Mouse (Mus musculus): ENCODE data around the gene Epdr1. TPM values are rescaled to one million over a fixed set of nuclear protein-coding genes. Genes with fewer than 3 reads are reported as not detected.

Epdr1 gene
- polyA plus RNA-seq, 1 experiment from 2014 or later: 13.7 TPM

- H3K4me2 ChIP-seq: no peak overlapping the region
- no peak for ATAC-seq (ENCODE audit: insufficient read depth)
- no peaks in the 10 kb centered on the region for H3K9me3 ChIP-seq (replicated peaks)
- no peak overlapping the region for H3K4me3 ChIP-seq (replicated peaks)
- H3K36me3 ChIP-seq (replicated peaks): no peaks in the 10 kb centered on the region
- peaks cover 25% of the 10 kb centered on the region for H3K27me3 ChIP-seq
- no peak overlapping the region for H3K9ac ChIP-seq
- H3K27ac ChIP-seq (replicated peaks): no peak overlapping the region
- H3K4me1 ChIP-seq (replicated peaks): peaks cover 31% of the 10 kb centered on the region
- WGBS (ENCODE audit: insufficient replicate concordance): 68% methylated on average over 11 of the region's 11 CpGs
Observed at GRCm38 (mm10) chr13:19624632-19625320, 5.0 kb upstream of the Epdr1 start.

GRCm38 (mm10) chr13:19623228-19623905, 3.6 kb upstream of the Epdr1 start:
- H3K9me3 ChIP-seq (replicated peaks): no peaks in the 10 kb centered on the region
- H3K4me2 ChIP-seq: peak overlapping the region; percentile 87
- H3K27ac ChIP-seq (replicated peaks): no peak overlapping the region
- peak overlapping the region; percentile 27; the same call in 1 of the 2 replicates for H3K9ac ChIP-seq
- H3K36me3 ChIP-seq (replicated peaks): no peaks in the 10 kb centered on the region
- peak overlapping the region; percentile 55 for H3K4me3 ChIP-seq (replicated peaks)
- no peak for ATAC-seq (ENCODE audit: insufficient read depth)
- H3K4me1 ChIP-seq (replicated peaks): peaks cover 36% of the 10 kb centered on the region
- WGBS (ENCODE audit: insufficient replicate concordance): 25% methylated on average over 30 of the region's 30 CpGs
- peaks cover 25% of the 10 kb centered on the region for H3K27me3 ChIP-seq

- WGBS (ENCODE audit: insufficient replicate concordance): 3% methylated on average over 25 of the region's 25 CpGs
- H3K4me2 ChIP-seq: peak within 1 kb of the TSS; percentile 87
- peaks cover 25% of the 10 kb centered on the region for H3K27me3 ChIP-seq
- no peaks in the 10 kb centered on the region for H3K9me3 ChIP-seq (replicated peaks)
- H3K36me3 ChIP-seq (replicated peaks): no peaks in the 10 kb centered on the region
- peak within 1 kb of the TSS; percentile 55 for H3K4me3 ChIP-seq (replicated peaks)
- H3K9ac ChIP-seq: peak within 1 kb of the TSS; percentile 27; the same call in 1 of the 2 replicates
- no peak within 1 kb of the TSS for H3K27ac ChIP-seq (replicated peaks)
- peaks cover 36% of the 10 kb centered on the region for H3K4me1 ChIP-seq (replicated peaks)
- 0 out of 2 replicates have a peak, but pooled peaks have one; percentile 35 for ATAC-seq (ENCODE audit: insufficient read depth)
Observed at GRCm38 (mm10) chr13:19622573-19623227, 3.0 kb upstream of the Epdr1 start, which contains the start of gene Sfrp4. TSS of gene Sfrp4 (plus strand) at chr13:19623104.

GRCm38 (mm10) chr13:19618841-19619215, 899 bp downstream of the Epdr1 start:
- peak; percentile 72 for ATAC-seq (ENCODE audit: insufficient read depth)
- H3K27me3 ChIP-seq: peaks cover 11% of the 10 kb centered on the region

GRCm38 (mm10) chr13:19618081-19618480, 1.6 kb downstream of the Epdr1 start:
- Histone ChIP-seq H3K36me3 (replicated peaks) (no peaks in the 10 kb centered on the region), H3K9ac (no peak overlapping the region), H3K9me3 (replicated peaks) (no peaks in the 10 kb centered on the region), H3K27ac (replicated peaks) (no peak overlapping the region), H3K27me3 (peaks cover 4% of the 10 kb centered on the region; the same call in 1 of the 2 replicates), H3K4me1 (replicated peaks) (peaks cover 25% of the 10 kb centered on the region), H3K4me3 (replicated peaks) (peak overlapping the region; percentile 75), H3K4me2 (peak overlapping the region; percentile 95)
- 57% methylated on average over 4 of the region's 4 CpGs for WGBS (ENCODE audit: insufficient replicate concordance)
- no peak for ATAC-seq (ENCODE audit: insufficient read depth)

More at GRCm38 (mm10) chr13:19618841-19619215, 899 bp downstream of the Epdr1 start:
- 8% methylated on average over 5 of the region's 5 CpGs for WGBS (ENCODE audit: insufficient replicate concordance)
- Histone ChIP-seq H3K36me3 (replicated peaks) (no peaks in the 10 kb centered on the region), H3K4me1 (replicated peaks) (peaks cover 33% of the 10 kb centered on the region), H3K9ac (peak overlapping the region; percentile 74), H3K4me2 (peak overlapping the region; percentile 95), H3K9me3 (replicated peaks) (no peaks in the 10 kb centered on the region), H3K4me3 (replicated peaks) (peak overlapping the region; percentile 75), H3K27ac (replicated peaks) (peak overlapping the region; percentile 73)

- 64% methylated on average over 1 of the region's 1 CpGs for WGBS (ENCODE audit: insufficient replicate concordance)
- Histone ChIP-seq H3K4me1 (replicated peaks) (peaks cover 8% of the 10 kb centered on the region), H3K9ac (no peak overlapping the region), H3K4me3 (replicated peaks) (no peak overlapping the region), H3K4me2 (no peak overlapping the region), H3K36me3 (replicated peaks) (no peaks in the 10 kb centered on the region), H3K27ac (replicated peaks) (no peak overlapping the region), H3K27me3 (no peaks in the 10 kb centered on the region), H3K9me3 (replicated peaks) (no peaks in the 10 kb centered on the region)
- ATAC-seq (ENCODE audit: insufficient read depth): no peak
Observed at GRCm38 (mm10) chr13:19614311-19614710, 5.4 kb downstream of the Epdr1 start.

- H3K9ac ChIP-seq: no peak overlapping the region
- 77% methylated on average over 1 of the region's 1 CpGs for WGBS (ENCODE audit: insufficient replicate concordance)
- H3K4me3 ChIP-seq (replicated peaks): no peak overlapping the region
- H3K4me2 ChIP-seq: no peak overlapping the region
- no peaks in the 10 kb centered on the region for H3K36me3 ChIP-seq (replicated peaks)
- H3K27me3 ChIP-seq: no peaks in the 10 kb centered on the region
- H3K4me1 ChIP-seq (replicated peaks): 0 out of 2 replicates have a peak, but pooled peaks cover 3% of the 10 kb centered on the region
- H3K27ac ChIP-seq (replicated peaks): no peak overlapping the region
- ATAC-seq (ENCODE audit: insufficient read depth): no peak
- no peaks in the 10 kb centered on the region for H3K9me3 ChIP-seq (replicated peaks)
Observed at GRCm38 (mm10) chr13:19613426-19613825, 6.3 kb downstream of the Epdr1 start.

- Histone ChIP-seq H3K9me3 (replicated peaks) (no peaks in the 10 kb centered on the region), H3K4me1 (replicated peaks) (0 out of 2 replicates have a peak, but pooled peaks cover 3% of the 10 kb centered on the region), H3K27ac (replicated peaks) (no peak overlapping the region), H3K4me3 (replicated peaks) (no peak overlapping the region), H3K36me3 (replicated peaks) (no peaks in the 10 kb centered on the region), H3K27me3 (no peaks in the 10 kb centered on the region), H3K4me2 (no peak overlapping the region), H3K9ac (no peak overlapping the region)
- 79% methylated on average over 3 of the region's 3 CpGs for WGBS (ENCODE audit: insufficient replicate concordance)
- ATAC-seq (ENCODE audit: insufficient read depth): no peak
Observed at GRCm38 (mm10) chr13:19612963-19613362, 6.8 kb downstream of the Epdr1 start.

- H3K36me3 ChIP-seq (replicated peaks): no peaks in the 10 kb centered on the region
- no peak overlapping the region for H3K9ac ChIP-seq
- H3K27ac ChIP-seq (replicated peaks): no peak overlapping the region
- no peaks in the 10 kb centered on the region for H3K9me3 ChIP-seq (replicated peaks)
- H3K4me3 ChIP-seq (replicated peaks): no peak overlapping the region
- no peak overlapping the region for H3K4me2 ChIP-seq
- H3K27me3 ChIP-seq: no peaks in the 10 kb centered on the region
- 0 out of 2 replicates have a peak, but pooled peaks cover 2% of the 10 kb centered on the region for H3K4me1 ChIP-seq (replicated peaks)
- no peak for ATAC-seq (ENCODE audit: insufficient read depth)
- 73% methylated on average over 1 of the region's 1 CpGs for WGBS (ENCODE audit: insufficient replicate concordance)
Observed at GRCm38 (mm10) chr13:19612348-19612747, 7.4 kb downstream of the Epdr1 start.

GRCm38 (mm10) chr13:19608120-19608519, 11.6 kb downstream of the Epdr1 start:
- no peak overlapping the region for H3K4me3 ChIP-seq (replicated peaks)
- H3K4me1 ChIP-seq (replicated peaks): peaks cover 2% of the 10 kb centered on the region; the same call in 1 of the 2 replicates
- no peak overlapping the region for H3K27ac ChIP-seq (replicated peaks)
- H3K4me2 ChIP-seq: no peak overlapping the region
- no peak overlapping the region for H3K9ac ChIP-seq
- H3K27me3 ChIP-seq: no peaks in the 10 kb centered on the region
- H3K36me3 ChIP-seq (replicated peaks): no peaks in the 10 kb centered on the region
- no peak for ATAC-seq (ENCODE audit: insufficient read depth)
- no peaks in the 10 kb centered on the region for H3K9me3 ChIP-seq (replicated peaks)

GRCm38 (mm10) chr13:19604916-19605315, 14.8 kb downstream of the Epdr1 start:
- Histone ChIP-seq H3K27me3 (no peaks in the 10 kb centered on the region), H3K4me1 (replicated peaks) (peaks cover 2% of the 10 kb centered on the region; the same call in 1 of the 2 replicates), H3K9me3 (replicated peaks) (no peaks in the 10 kb centered on the region), H3K36me3 (replicated peaks) (no peaks in the 10 kb centered on the region), H3K4me2 (no peak overlapping the region), H3K4me3 (replicated peaks) (no peak overlapping the region), H3K27ac (replicated peaks) (no peak overlapping the region), H3K9ac (no peak overlapping the region)
- ATAC-seq (ENCODE audit: insufficient read depth): no peak; the same call in 1 of the 2 replicates

Measured in liver, embryonic 15.5 days (tissue).